Mouse (Mus musculus) embryonic facial prominence, embryonic 12.5 days (tissue): Measurements from ENCODE around the gene Serpinb9b. TPM values are rescaled to one million over a fixed set of nuclear protein-coding genes. Genes with fewer than 3 reads are reported as not detected.

Experiments used
- ATAC-seq: fragments of 200-750 bp; cut with Nextera tagmentation; 2 replicates; pipeline ENCODE4 v1.8.0; 2017; ENCODE audit not compliant: insufficient number of reproducible peaks, insufficient read depth, low FRiP score, low TSS enrichment
- H3K27ac ChIP-seq: fragments of 300-500 bp; sonication (generic); 2 replicates; pipeline ENCODE4 v1.5.1; 2016; ENCODE audit warnings: mild to moderate bottlenecking
- H3K27me3 ChIP-seq: fragments of 300-500 bp; sonication (generic); 2 replicates; pipeline ENCODE4 v1.6.1; 2016; ENCODE audit warnings: mild to moderate bottlenecking, moderate library complexity
- H3K36me3 ChIP-seq: fragments of 300-500 bp; sonication (generic); 2 replicates; pipeline ENCODE4 v1.6.1; 2016; ENCODE audit warnings: mild to moderate bottlenecking
- H3K4me1 ChIP-seq: fragments of 300-500 bp; sonication (generic); 2 replicates; pipeline ENCODE4 v1.6.1; 2016
- H3K4me2 ChIP-seq: fragments of 300-500 bp; sonication (generic); replicated peaks from 2 replicates; pipeline ENCODE4 v1.6.1; 2016; ENCODE audit warnings: mild to moderate bottlenecking, moderate library complexity
- H3K4me3 ChIP-seq: fragments of 300-500 bp; sonication (generic); 2 replicates; pipeline ENCODE4 v1.5.1; 2016; ENCODE audit warnings: mild to moderate bottlenecking
- H3K9ac ChIP-seq: fragments of 300-500 bp; sonication (generic); 2 replicates; pipeline ENCODE4 v1.6.1; 2016; ENCODE audit warnings: mild to moderate bottlenecking, moderate library complexity
- H3K9me3 ChIP-seq: fragments of 300-500 bp; sonication (generic); 2 replicates; pipeline ENCODE4 v1.6.1; 2016; ENCODE audit warnings: mild to moderate bottlenecking, moderate library complexity
- WGBS: fragments of 180-500 bp; shearing (Covaris S2); methylation state at CpG from one replicate; pipeline ENCODE4 v1.1.7; 2016; 5-methylcytosine and 5-hydroxymethylcytosine counted together
- polyA plus RNA-seq: library from polyadenylated mRNA; unstranded; fragments of >200 nt; fragmentation: Nextera tagmentation; extraction: Ambion mirVana; gene quantifications from 2 replicates; pipeline ENCODE4 v1.2.1, GENCODE M21; 2016

Gene Serpinb9b
- polyA plus RNA-seq, 1 experiment from 2014 or later: 0.08 TPM

- no peaks in the 10 kb centered on the region for H3K36me3 ChIP-seq
- H3K9ac ChIP-seq: no peak overlapping the region
- no peak overlapping the region for H3K27ac ChIP-seq
- H3K9me3 ChIP-seq: 0 out of 2 replicates have a peak, but pooled peaks cover 6% of the 10 kb centered on the region
- H3K4me1 ChIP-seq: 0 out of 2 replicates have a peak, but pooled peaks cover 9% of the 10 kb centered on the region
- no peak overlapping the region for H3K4me3 ChIP-seq
- 62% methylated on average over 5 of the region's 5 CpGs for WGBS
- ATAC-seq: 0 out of 2 replicates have a peak, but pooled peaks have one; percentile 15
- no peak overlapping the region for H3K4me2 ChIP-seq
- no peaks in the 10 kb centered on the region for H3K27me3 ChIP-seq
Observed at GRCm38 (mm10) chr13:33084975-33085694, 57.9 kb downstream of the Serpinb9b start.

- Histone ChIP-seq H3K36me3 (no peaks in the 10 kb centered on the region), H3K27ac (no peak overlapping the region), H3K9me3 (0 out of 2 replicates have a peak, but pooled peaks cover 6% of the 10 kb centered on the region), H3K4me1 (0 out of 2 replicates have a peak, but pooled peaks cover 9% of the 10 kb centered on the region), H3K4me3 (no peak overlapping the region), H3K27me3 (no peaks in the 10 kb centered on the region), H3K4me2 (no peak overlapping the region), H3K9ac (no peak overlapping the region)
- no peak for ATAC-seq
Observed at GRCm38 (mm10) chr13:33085695-33086432, 58.6 kb downstream of the Serpinb9b start.

- WGBS: 79% methylated on average over 3 of the region's 3 CpGs
- no peak for ATAC-seq
- no peak overlapping the region for H3K4me2 ChIP-seq
Observed at GRCm38 (mm10) chr13:33089566-33089965, 62.4 kb downstream of the Serpinb9b start.

GRCm38 (mm10) chr13:33090546-33090945 is 63.3 kb downstream of the Serpinb9b start:
- H3K36me3 ChIP-seq: no peaks in the 10 kb centered on the region
- WGBS: 74% methylated on average over 1 of the region's 1 CpGs
- H3K4me3 ChIP-seq: no peak overlapping the region
- H3K4me1 ChIP-seq: 0 out of 2 replicates have a peak, but pooled peaks cover 2% of the 10 kb centered on the region
- H3K27ac ChIP-seq: no peak overlapping the region
- no peak for ATAC-seq
- H3K9ac ChIP-seq: no peak overlapping the region
- no peak overlapping the region for H3K4me2 ChIP-seq
- no peaks in the 10 kb centered on the region for H3K27me3 ChIP-seq
- H3K9me3 ChIP-seq: 0 out of 2 replicates have a peak, but pooled peaks cover 6% of the 10 kb centered on the region

More at GRCm38 (mm10) chr13:33089566-33089965, 62.4 kb downstream of the Serpinb9b start:
- H3K4me3 ChIP-seq: no peak overlapping the region
- H3K4me1 ChIP-seq: 0 out of 2 replicates have a peak, but pooled peaks cover 9% of the 10 kb centered on the region
- 0 out of 2 replicates have a peak, but pooled peaks cover 6% of the 10 kb centered on the region for H3K9me3 ChIP-seq
- no peak overlapping the region for H3K27ac ChIP-seq
- no peaks in the 10 kb centered on the region for H3K27me3 ChIP-seq
- no peaks in the 10 kb centered on the region for H3K36me3 ChIP-seq
- H3K9ac ChIP-seq: no peak overlapping the region

GRCm38 (mm10) chr13:33091306-33091705 is 64.1 kb downstream of the Serpinb9b start:
- Histone ChIP-seq H3K36me3 (no peaks in the 10 kb centered on the region), H3K4me3 (no peak overlapping the region), H3K9ac (no peak overlapping the region), H3K4me1 (no peaks in the 10 kb centered on the region), H3K4me2 (no peak overlapping the region), H3K27ac (no peak overlapping the region), H3K27me3 (no peaks in the 10 kb centered on the region), H3K9me3 (0 out of 2 replicates have a peak, but pooled peaks cover 6% of the 10 kb centered on the region)
- ATAC-seq: no peak
- WGBS: 91% methylated on average over 1 of the region's 1 CpGs

Other genes starting within 250 kb of the Serpinb9b start
- 1.4 and 2.3 TPM in 2 replicates for gene Mylk4, start 243.5 kb upstream of the Serpinb9b start, polyA plus RNA-seq
- 32.9 and 33.7 TPM in 2 replicates for gene Wrnip1, start 225.4 kb upstream of the Serpinb9b start, polyA plus RNA-seq
- gene D930007J09Rik, start 224.6 kb upstream of the Serpinb9b start, polyA plus RNA-seq: not detected in 2 replicates
- gene Serpinb1a, start 176.2 kb upstream of the Serpinb9b start, polyA plus RNA-seq: 1.2 and 1.4 TPM in 2 replicates
- not detected in 2 replicates for gene Serpinb1c, start 129.2 kb upstream of the Serpinb9b start, polyA plus RNA-seq
- gene Serpinb6b, start 62.2 kb upstream of the Serpinb9b start, polyA plus RNA-seq: 1.0 and 1.1 TPM in 2 replicates
- 2.2 and 2.6 TPM in 2 replicates for gene Serpinb9, start 24.2 kb upstream of the Serpinb9b start, polyA plus RNA-seq
- gene Serpinb1b, start 51.2 kb downstream of the Serpinb9b start, polyA plus RNA-seq: 0.15 and 1.3 TPM in 2 replicates
- not detected in 2 replicates for gene Serpinb9c, start 132.3 kb downstream of the Serpinb9b start, polyA plus RNA-seq
- gene Serpinb9d, start 165.5 kb downstream of the Serpinb9b start, polyA plus RNA-seq: not detected in 2 replicates
- not detected in 2 replicates for gene Serpinb9e, start 222.2 kb downstream of the Serpinb9b start, polyA plus RNA-seq